Mouse (Mus musculus): ENCODE measurements around the gene Ifna16.
A peak's percentile ranks its signal among the peaks of the same experiment; 100 is the strongest.

Ifna16 gene

DNA sequence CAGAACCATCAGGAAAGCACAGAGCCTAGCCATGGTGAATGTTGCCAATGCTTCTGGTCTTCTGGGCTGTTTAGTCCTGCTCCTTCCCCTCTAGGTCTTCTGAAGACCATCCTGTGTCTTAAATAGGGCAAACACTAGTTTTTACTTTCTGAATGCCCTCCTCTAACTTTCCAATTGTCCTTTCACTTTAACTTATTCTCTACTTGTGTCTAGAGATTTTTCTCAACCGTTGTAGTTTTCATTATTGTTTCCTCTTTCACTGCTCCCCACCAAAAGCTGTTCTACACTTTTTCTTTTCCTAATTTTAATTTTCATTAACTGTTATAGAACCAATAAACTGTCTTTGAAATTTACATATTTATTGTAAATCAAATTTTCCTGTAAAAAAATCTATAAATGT lies at the start of gene Ifna16:
TSS of gene Ifna16 (minus strand) at position 101 of the 400 bp plus-strand sequence.
- DNase-seq (ENCODE audit: low spot score): no peak

DNA sequence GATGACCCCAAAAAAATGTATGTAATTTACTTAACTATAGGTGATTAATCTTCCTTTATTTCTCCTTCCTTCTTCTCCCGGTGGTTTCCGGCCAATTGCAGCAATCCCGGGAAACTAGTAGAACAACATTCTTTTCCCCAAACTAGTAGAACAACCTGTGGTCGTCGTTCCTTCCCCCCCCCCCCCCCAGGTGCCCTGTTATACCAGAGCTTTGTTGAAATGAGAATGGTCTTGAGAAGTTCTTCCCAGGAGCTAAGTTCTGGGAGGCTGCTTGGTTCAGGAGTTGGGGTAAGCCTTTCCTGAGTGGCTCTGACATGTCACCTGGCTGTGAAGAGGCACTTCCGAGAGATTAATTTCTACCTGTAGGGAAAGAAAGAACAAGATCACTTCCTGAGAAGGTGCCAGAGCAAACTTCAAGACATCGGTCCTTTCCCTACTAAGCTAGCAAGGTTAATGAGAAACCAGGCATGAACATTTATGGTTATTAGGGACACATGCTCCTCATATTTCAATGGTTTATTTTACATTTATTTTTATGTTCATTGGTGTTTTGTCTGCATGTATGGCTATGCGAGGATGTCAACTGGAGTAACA lies 46.9 kb upstream of the Ifna16 start:
- DNase-seq (ENCODE audit: low spot score): no peak

DNA sequence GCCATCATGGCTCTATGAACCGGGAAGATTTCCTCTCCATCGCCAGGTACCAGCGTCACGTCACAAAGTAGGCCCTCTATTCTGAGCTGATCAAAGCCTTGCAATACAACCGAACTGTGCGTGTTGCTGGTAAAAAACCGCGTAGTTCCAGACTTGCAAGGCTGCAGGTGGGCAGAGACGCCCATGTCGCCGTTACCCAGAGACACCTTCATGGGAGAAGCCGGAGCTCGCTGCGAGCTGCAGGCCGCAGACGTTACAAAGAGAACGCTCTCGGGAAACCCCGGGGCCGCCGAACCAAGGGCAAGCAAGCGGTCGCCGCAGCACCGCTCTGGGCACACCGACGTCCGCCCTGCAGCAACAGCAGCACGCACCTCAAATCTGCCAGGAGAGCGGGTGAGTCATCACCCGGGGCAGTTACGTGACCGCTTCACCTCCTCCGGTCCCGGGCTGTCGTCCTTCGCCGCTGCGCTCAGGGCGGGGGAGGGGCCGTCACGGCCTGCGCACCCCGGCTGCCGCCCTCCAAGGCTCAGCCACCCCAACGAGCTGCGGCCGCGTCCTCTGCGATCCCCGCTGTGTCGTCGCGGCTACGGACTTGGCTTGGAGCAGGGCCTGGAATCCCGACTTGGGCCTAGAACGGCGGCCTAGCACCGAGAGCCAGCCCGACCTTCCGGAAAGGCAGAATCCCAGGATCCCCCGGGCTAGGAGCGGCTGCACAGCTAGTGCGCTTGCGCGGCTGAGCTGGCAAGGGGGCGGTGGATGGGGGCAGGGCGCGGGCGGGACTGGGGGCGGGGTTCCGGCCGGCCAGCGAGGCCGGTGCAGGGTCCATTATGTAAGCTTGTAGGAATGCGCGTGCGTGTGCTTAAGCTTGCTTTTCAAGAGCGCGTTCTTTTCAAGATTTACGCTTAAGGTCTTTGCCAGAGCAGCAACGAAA lies 45.3 kb upstream of the Ifna16 start, which contains the start of the genes Gm26566 and Klhl9:
TSS of gene Gm26566 (plus strand) at position 15 of the 931 bp plus-strand sequence.
TSS of gene Klhl9 (minus strand) at position 675 of the 931 bp plus-strand sequence.
- peak; percentile 90 for DNase-seq (ENCODE audit: low spot score)

DNA sequence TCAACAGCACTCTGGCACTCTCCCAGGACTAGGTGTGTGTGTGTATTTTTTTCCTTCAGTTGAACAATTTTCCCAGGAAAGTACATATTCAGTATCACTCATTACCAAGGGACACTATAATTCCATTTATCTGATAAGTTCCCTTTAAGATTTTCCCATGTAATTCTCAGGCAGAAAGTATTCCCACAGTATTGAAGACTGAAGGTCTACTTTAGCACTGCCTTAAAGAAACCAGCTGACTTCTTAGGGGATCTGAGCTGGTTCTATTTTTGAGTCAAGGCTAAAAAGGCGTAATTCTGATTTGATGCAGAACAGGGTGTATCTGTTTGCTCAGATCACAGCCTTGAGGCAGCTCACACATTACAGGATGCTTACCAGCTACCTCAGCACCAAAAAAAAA lies 42.0 kb upstream of the Ifna16 start:
- DNase-seq (ENCODE audit: low spot score): no peak

DNA sequence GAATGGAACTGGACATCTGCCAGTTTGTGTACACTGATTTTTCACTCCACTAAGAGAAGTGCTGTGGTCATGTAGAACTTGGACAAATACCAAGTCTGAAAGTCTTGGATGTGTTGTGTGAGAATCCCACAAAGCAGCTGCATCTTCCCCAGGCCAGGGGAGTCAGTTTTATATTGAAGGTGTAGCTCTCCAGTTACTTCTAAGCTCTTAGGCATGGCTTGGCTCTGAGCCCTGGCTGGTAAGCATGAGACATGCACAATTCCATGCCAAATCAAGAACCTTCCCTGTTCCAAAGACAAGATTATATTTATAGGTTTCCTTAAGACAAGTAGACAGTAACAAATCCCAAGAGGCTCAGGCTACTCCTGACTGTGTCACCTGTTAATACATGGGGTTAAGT lies 38.3 kb upstream of the Ifna16 start:
- DNase-seq (ENCODE audit: low spot score): no peak

DNA sequence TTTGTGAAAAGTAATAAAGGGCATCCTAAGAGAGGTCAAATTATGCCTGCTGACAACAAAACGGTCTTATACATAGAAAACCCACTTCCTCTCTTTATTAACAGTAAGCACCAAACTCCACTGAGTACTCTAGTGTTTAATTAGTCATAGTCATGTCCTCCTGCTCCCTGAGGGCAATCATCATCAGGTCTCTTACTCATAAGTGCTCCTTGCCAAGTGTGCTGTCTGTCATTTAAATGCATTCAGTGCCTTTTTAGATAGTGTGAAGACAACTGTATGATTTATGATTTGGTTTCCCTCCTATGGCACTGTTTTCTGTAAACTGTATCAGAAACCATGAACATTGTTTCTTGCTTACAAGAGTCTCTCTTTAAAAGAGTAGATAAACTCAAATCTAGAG lies 37.6 kb upstream of the Ifna16 start:
- DNase-seq (ENCODE audit: low spot score): no peak

DNA sequence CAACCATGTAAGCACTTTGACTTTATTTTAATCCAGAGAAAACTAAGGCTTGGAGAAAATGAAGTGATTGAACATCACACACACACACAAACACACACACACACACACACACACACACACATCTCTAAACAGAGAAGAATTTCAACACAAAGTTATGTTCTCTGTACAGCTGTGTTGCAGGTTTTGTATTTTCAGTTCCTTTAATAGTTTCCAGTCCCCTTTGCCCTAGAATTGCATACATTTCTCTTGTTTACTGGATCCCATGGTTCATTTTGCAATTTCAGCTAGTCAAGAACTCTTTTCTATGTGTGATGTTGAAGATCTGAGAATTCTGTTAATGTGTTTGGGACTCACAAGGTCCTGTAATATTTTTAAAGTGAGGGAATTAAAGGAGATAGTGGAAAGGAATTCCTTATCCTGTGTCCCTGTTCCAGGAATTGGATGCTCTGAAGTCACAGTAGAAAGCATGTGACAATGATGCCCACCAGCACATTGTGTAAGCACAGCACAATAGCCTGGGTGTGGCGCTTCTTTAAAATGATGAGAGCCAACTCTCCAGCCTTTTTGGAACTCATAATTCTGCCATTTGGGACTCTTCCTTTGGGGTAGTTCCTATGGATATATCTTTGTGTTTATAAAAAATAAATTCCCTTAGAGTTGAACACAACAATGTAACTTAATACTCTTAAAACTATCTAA lies 30.6 kb upstream of the Ifna16 start:
- DNase-seq (ENCODE audit: low spot score): no peak

DNA sequence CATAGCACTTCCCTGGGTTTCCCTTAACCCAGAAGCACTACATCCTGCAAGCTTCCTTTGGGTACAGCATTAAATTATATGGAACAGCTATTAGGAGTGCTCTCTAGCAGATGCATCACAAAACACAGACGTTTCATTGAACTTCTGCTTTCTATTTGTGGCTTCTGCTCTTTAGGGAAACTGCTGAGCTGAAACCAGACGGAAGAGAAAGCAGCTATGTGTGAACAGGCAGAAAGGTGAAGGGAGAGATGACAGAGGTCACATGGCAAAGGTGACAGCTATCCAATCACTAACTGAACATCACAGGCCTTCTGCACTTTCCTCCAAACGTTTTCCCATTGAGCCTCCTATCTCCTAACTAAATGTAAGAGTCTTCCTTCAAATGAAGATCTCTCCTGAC lies 29.2 kb upstream of the Ifna16 start:
- DNase-seq (ENCODE audit: low spot score): no peak

DNA sequence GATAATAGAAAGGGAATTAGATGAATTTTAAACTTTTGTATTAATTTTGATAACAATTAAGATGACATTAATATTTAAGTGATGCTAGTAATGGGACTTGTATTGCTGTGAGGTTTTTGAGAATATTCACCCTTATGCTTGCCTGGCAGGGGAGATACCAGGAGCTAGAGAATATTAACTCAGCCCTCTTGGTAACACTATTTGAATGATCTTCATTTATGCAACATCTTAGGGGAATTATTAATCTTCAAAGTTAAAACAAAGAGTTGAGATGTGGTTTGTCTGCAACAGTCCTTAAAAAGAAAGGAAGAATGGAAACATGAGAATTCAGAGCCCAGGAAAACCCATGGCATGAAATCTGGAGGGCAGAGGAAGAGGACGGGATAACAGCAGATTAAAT lies 22.6 kb upstream of the Ifna16 start:
- DNase-seq (ENCODE audit: low spot score): no peak

DNA sequence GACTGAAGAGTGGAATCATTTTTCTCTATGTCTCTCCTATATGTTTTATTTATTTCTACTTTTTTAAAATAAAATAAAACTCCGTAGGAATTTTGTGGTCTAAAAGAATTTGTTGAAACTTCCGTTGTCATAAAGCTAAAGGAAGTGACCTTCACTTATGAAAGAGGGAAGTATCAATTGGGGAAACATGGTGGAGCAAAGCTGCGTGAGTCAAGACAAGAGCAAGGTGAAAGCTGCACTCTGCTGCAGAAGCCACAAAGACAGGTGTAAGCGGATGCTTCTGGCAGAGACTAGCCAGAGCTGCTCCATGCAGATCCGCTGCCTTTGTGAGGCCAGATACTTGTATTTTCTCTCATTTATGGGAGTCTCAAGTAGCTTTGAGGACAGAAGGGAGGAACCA lies 22.1 kb upstream of the Ifna16 start:
- no peak for DNase-seq (ENCODE audit: low spot score)

DNA sequence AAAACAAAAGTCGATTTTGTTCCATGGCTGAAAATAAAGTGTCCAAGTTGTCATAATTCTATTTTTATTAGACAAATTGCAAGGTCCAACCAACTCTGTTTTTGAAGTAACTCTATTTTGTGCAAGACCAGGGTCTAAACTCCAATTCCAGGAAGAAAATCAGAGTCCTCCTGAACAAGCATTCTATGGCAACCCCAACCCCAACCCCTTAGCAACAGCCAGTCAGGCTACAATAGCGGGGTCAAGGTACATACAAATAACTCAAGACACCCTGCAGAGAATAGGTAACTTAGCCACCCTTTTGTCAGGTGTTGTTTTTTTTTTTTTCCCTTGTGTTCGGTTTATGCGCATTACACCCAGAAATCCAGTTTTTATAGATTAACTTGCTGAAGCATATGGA lies 21.0 kb upstream of the Ifna16 start:
- no peak for DNase-seq (ENCODE audit: low spot score)

DNA sequence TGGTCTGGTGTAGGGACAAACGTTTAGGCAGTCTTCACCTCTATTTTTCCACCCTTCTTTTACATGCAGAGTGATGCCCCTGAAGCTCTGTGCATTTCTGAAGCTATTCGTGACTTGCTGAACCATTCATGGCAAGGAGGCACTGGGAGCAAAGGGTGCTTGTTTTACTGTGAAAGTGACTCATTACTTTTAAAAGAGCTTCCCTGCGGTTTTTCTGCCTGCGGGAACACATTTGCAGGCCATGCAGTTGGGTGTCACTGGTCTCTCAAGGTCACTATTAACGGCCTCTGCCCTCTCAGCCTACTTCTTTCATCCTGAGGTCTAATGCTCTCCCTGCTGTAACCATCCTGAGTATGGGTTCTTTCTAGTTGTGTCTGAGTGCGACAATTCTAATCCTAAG lies 20.4 kb upstream of the Ifna16 start:
- DNase-seq (ENCODE audit: low spot score): no peak

DNA sequence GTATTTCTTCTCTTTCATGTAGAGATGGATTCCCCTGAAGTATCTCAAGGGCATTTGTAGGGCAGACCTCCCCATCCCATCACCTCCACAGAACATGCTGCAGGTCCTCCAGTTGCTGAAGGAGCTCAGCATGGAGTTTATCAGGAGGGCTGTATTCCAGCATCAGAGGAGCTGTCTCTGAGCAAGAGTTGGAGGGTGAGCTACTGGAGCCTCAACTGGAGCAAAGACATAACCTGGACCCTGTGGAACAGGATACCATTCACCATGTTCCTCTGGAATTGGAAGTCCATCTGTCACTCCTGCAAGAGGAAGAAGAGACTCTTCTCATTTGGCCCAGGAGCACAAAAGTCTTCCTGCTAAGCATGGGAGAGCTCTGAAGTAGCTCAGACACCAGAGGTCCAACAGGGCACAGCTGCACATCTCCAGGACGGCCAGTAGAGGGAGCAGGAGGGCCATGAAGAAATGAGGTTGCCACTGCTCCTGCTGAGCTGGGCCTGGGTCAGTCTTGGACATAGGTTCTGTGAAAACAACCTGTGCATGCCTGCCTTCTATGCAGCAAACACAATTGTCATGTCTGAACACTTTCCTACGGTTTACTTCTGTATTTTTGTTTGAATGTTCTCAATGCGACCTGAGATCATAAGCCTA lies 19.6 kb upstream of the Ifna16 start:
- DNase-seq (ENCODE audit: low spot score): peak; percentile 77

DNA sequence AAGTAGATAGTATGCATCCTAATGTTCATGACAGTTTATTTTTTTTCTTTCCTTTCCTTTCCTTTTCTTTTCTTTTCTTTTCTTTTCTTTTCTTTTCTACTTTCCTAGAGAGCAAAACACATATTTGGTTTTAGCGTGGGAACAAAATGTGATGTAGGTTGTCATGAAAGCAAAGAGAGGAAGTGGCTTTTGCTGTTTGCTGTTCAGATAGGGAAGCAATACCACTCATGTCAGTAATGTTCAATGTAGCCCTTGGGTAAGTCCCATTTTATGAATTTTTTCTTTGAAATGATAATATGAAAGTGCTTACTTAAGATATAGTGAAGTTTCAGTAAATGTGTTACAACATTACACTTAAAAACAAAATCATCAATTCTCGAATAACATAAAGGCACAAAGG lies 16.7 kb upstream of the Ifna16 start:
- DNase-seq (ENCODE audit: low spot score): no peak

DNA sequence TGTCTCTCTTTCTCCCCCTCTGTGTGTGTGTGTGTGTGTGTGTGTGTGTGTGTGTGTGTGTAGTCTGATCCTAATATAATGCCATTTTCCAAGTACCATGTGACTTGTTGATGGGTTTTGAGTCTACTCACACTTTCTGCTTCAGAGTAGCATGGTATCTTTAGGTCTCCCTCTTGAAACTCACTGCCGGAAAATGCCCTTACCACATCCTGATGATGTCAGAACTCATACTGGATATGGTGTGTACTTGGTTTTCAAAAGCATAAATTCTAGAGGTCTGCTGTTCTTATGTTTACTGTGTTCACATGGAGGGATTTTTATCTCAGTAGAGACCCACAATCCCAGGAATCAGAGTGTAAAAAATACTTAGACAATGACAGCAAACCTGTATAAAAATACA lies 15.8 kb upstream of the Ifna16 start:
- no peak for DNase-seq (ENCODE audit: low spot score)

DNA sequence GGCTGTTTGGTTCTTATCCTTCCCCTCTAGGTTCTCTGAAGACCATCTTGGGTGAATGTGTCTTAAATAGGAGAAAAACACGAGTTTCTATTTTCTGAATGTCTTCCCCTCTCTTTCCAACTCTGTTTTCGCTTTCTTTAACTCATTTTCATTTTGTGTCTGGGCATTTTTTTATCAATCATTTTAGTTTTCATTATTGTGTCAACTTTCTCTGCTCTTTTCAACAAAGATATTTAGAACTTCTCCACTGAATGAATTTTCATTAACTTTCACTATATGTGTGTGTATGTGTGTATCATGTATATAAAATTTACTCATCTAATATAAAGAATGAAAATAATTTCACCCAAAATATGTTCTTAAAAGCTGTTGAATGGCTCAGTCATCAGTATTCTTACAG lies 14.5 kb upstream of the Ifna16 start, which contains the start of gene Ifnab:
TSS of gene Ifnab (minus strand) at position 101 of the 400 bp plus-strand sequence.
- no peak for DNase-seq (ENCODE audit: low spot score)

DNA sequence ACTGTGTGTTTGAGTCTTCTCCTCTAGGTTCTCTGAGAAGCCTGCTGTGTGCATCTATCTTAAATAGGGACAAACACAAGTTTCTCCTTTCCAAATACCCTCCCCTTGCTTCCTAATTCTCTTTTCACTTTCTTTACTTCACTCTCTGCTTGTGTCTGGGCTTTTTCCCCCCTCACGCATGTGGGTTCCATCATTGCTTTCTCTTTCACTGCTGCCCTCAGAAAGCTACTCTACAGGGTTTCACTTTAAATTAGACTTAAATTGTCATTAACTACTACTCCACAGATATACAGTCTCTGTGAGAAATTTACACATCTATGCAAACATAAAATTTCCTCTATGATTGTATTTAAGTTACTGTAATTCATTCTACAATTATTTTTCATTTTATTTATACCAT lies 7.1 kb upstream of the Ifna16 start, which contains the start of gene Ifna2:
TSS of gene Ifna2 (minus strand) at position 101 of the 400 bp plus-strand sequence.
- no peak for DNase-seq (ENCODE audit: low spot score)

DNA sequence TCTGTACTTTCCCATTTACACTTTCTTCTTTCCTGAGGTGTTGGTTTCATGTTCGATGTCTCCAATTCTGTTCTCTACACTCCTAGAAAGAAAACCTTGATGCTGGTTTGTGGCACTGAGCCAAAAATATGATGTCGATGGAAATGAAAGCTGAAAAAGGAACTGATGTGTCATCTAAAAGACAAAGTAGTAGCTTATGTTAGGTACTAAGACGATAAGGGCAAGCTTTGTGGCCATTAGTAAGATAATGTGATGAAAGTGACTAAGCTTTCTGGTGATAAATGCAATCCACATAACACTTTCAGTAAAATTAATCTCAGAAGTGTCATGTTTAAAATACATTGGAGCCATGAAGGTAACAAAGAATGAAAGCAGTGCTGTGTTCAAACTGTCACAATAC lies 4.6 kb upstream of the Ifna16 start:
- no peak for DNase-seq (ENCODE audit: low spot score)

DNA sequence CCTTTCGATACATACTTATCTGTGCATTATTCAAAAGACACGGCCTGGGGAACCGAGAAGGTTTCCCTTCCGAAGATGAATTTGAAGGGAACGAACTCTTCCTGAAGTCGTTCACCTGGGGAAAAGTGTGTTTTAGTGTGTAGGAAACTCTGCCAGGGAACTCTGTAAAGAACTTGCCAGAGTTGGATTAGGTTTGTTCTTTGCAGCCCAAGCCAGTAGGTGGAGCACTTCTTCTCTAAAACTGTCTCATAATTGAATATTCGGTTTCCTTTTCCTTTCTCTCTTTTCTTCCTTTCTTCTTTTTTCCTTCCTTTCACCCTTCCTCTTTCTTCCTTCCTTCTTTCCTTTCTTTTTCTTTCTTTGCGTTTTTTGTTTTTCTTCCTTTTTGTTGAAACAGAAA lies 3.6 kb upstream of the Ifna16 start:
- DNase-seq (ENCODE audit: low spot score): no peak

DNA sequence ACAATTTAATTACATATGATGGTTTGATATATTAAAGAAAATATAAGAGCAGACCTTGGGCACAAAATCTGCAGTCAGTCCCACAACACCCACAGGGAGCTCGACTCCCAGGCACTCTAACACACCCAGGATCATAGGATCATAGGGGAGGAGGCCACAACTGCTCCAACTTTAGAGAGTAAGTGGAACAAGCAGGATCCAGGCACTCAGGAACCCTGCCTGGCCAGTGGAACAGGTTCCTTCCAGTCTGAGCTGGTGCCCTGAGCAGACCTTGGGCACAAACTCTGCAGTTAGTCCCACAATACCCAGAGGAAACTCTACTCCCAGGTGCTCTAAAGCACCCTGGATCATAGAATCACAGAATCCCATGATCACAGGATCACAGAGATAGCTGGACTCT lies 21.3 kb downstream of the Ifna16 start:
- no peak for DNase-seq (ENCODE audit: low spot score)

DNA sequence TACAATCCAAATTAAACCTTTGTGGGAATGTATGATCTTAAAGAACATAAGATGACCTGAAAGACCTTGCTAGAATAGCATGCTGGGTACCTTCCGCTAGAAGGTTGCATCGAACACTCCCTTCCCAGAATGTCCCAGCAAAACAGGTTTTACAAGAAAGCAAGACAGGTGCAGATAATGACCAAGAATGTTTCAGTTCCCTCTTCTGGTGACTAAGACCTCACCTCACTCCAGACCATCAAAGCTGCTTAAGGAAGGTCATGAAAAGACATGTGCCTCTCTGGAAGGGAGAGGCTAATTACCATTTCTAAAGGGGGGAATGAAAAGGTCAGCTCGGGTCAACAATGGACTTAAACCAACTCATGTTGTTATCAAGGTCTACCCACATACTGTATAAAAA lies 23.1 kb downstream of the Ifna16 start:
- no peak for DNase-seq (ENCODE audit: low spot score)

DNA sequence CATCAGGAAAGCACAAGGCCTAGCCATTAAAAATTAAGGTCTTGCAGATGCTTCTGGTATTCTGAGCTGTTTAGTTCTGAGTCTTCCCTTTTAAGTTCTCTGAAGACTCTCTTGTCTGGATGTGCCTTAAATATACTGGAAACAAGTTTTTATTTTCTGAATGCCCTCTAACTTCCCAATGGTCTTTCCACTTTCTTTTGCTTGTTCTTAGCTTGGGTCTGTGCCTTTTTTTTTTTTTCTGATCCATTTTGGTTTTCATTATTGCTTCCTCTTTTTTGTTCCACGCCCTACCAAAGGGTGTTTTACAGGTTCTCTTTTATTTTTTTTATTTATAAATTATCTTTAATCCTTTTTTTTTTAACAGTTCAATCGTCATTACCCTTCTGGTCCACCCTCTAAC lies 32.4 kb downstream of the Ifna16 start, which contains the start of gene Ifna13:
TSS of gene Ifna13 (minus strand) at position 101 of the 400 bp plus-strand sequence.
- DNase-seq (ENCODE audit: low spot score): no peak
